8 mouse cellular contexts compared by ENCODE assay signal in genomic region chr11:6415551-6416404, GRCm38 (mm10). TPM values are rescaled to one million over a fixed set of nuclear protein-coding genes. Genes with fewer than 3 reads are reported as not detected.
A peak's percentile ranks its signal among the peaks of the same experiment; 100 is the strongest.
DNase-seq lines count a peak whose midpoint lies in the region; ATAC-seq and TF ChIP-seq lines count a peak whose summit lies in the region.

No protein-coding gene starts in this region.

- H3K27me3 ChIP-seq in Patski, result no peaks in the 10 kb centered on the region
- H3K27me3 ChIP-seq in hindbrain, embryonic 12.5 days, result no peaks in the 10 kb centered on the region

- peak overlapping the region; percentile 84 for H3K4me3 ChIP-seq in hindbrain, embryonic 12.5 days

- under 1% methylated on average over 98 of the region's 102 CpGs for WGBS in hindbrain, embryonic 12.5 days

- in situ Hi-C loops in Patski (cut with MboI; ENCODE audit: low pct_unique_long_range_greater_than_20kb), result no loop called here

- no peaks in the 10 kb centered on the region for H3K9me3 ChIP-seq in hindbrain, embryonic 12.5 days (replicated peaks)

- TF ChIP-seq CTCF in Patski (IDR thresholded peaks at IDR 0.05), result no peak

- peak overlapping the region; percentile 90 for H3K9ac ChIP-seq in hindbrain, embryonic 12.5 days

- peak overlapping the region; percentile 97 for H3K27ac ChIP-seq in hindbrain, embryonic 12.5 days

- POLR2A ChIA-PET in Patski (lab: Charles Lee), result interaction anchor here (1.4 kb wide), 2 partner anchors 9 to 14 kb away, joined by 4 read pairs; no protein-coding TSS in a partner anchor

- H3K4me1 ChIP-seq in hindbrain, embryonic 12.5 days, result peaks cover 25% of the 10 kb centered on the region

- ATAC-seq in Patski, result peak; percentile 81
- ATAC-seq in hindbrain, embryonic 12.5 days (ENCODE audit: low FRiP score), result peak; percentile 96

- DNase-seq in Patski (ENCODE audit: low read depth, low spot score), result peak; percentile 58
- peak; percentile 100 for DNase-seq in cerebellum, postnatal 10 days
- peak; percentile 98 to 99 for DNase-seq in frontal cortex, postnatal 10 days (ENCODE audit: low spot score in 2 of 2)
- DNase-seq in layer of hippocampus, postnatal 14 days (ENCODE audit: low spot score in 2 of 2), result peak; percentile 98 to 99
- DNase-seq in lung, postnatal 10 days, result peak; percentile 99
- peak; percentile 99 for DNase-seq in ovary, postnatal 14 days (ENCODE audit: low spot score)
- DNase-seq in thymus, postnatal 10 days (ENCODE audit: low spot score in 2 of 2), result peak; percentile 97 to 99

- CTCF ChIA-PET in Patski (lab: Charles Lee), result no interaction called here

- H3K4me2 ChIP-seq in hindbrain, embryonic 12.5 days (replicated peaks), result peak overlapping the region; percentile 84

- H3K36me3 ChIP-seq in hindbrain, embryonic 12.5 days, result peaks cover 23% of the 10 kb centered on the region

RNA-seq across cellular contexts. Expression of gene Ppia, which starts 0.5 kb away (rescaled TPM):
- polyA plus RNA-seq in Patski (2021), result 3,491 TPM
- 4,150 and 4,164 TPM in 2 replicates for polyA plus RNA-seq in hindbrain, embryonic 12.5 days (2016; fragmentation: Nextera tagmentation; extraction: Ambion mirVana)
- 1,000 to 10,000 TPM; 1,939 to 1,976 TPM for total RNA-seq in layer of hippocampus, postnatal 14 days (2021)

RNA-seq across cellular contexts. Expression of gene Zmiz2, which starts 26.9 kb away (rescaled TPM):
- 46.9 TPM for polyA plus RNA-seq in Patski (2021)
- 21.5 and 22.4 TPM in 2 replicates for polyA plus RNA-seq in hindbrain, embryonic 12.5 days (2016; fragmentation: Nextera tagmentation; extraction: Ambion mirVana)
- total RNA-seq in layer of hippocampus, postnatal 14 days (2021), result 100 to 1,000 TPM; 165 to 169 TPM

RNA-seq across cellular contexts. Expression of gene H2afv, which starts 28.5 kb away (rescaled TPM):
- 147 TPM for polyA plus RNA-seq in Patski (2021)
- polyA plus RNA-seq in hindbrain, embryonic 12.5 days (2016; fragmentation: Nextera tagmentation; extraction: Ambion mirVana), result 520 and 591 TPM in 2 replicates
- 10 to 100 TPM; 39.7 to 40.2 TPM for total RNA-seq in layer of hippocampus, postnatal 14 days (2021)

RNA-seq across cellular contexts. Expression of gene Purb, which starts 59.9 kb away (rescaled TPM):
- 49.1 TPM for polyA plus RNA-seq in Patski (2021)
- 17.2 and 18.3 TPM in 2 replicates for polyA plus RNA-seq in hindbrain, embryonic 12.5 days (2016; fragmentation: Nextera tagmentation; extraction: Ambion mirVana)
- total RNA-seq in layer of hippocampus, postnatal 14 days (2021), result 100 to 1,000 TPM; 258 to 283 TPM

Comparison
In these comparisons a context has a peak if more than half of its experiments do, and no peak if none do; other contexts are left out.
1. Peak in every context shown above with its lines: DNase-seq, ATAC-seq, H3K4me3 ChIP-seq and H3K27ac ChIP-seq.